Mouse (Mus musculus): Measurements from ENCODE around the gene Crocc2. TPM values are rescaled to one million over a fixed set of nuclear protein-coding genes. Genes with fewer than 3 reads are reported as not detected.

The Crocc2 gene
- polyA plus RNA-seq, 1 experiment from 2014 or later, result 3.7 TPM

GRCm38 (mm10) chr1:93161921-93162320 lies 6.6 kb upstream of the Crocc2 start:
- H3K27me3 ChIP-seq (ENCODE audit: insufficient read depth, low read length), result no peaks in the 10 kb centered on the region
- 0 out of 2 replicates have a peak, but pooled peaks have one; percentile 28 for ATAC-seq (ENCODE audit: insufficient read depth)

DNA sequence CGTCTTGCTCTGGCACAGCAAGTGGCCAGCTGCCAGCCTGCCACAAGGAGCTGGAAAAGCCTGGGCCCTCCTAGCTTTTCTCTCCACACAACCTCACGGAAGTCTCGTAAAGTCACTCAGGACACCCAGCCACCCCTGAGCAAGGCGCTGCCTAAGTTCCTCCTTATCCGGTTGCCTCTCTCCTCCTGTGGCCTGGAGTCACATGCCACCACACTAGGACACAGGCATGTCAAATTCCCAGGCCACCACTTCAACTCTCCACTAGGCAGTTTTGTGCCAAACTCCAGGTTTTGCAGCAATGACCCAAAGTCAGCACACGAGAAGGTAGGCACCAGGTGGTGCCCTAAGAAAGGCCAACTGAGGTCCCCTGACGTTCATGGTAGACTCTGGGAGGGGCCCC lies 5.9 kb upstream of the Crocc2 start:
- ATAC-seq (ENCODE audit: insufficient read depth) (no peak), DNase-seq (no peak)
- Histone ChIP-seq H3K36me3 (ENCODE audit: insufficient read depth) (no peaks in the 10 kb centered on the region), H3K4me2 (no peak overlapping the region), H3K27ac (ENCODE audit: low read depth) (no peak overlapping the region), H3K27me3 (ENCODE audit: insufficient read depth, low read length) (no peaks in the 10 kb centered on the region), H3K9ac (no peak overlapping the region), H3K4me1 (ENCODE audit: insufficient read depth) (peaks cover 6% of the 10 kb centered on the region), H3K4me3 (ENCODE audit: low read depth, low read length) (no peak overlapping the region), H3K9me3 (ENCODE audit: low read depth, low read length) (no peaks in the 10 kb centered on the region)
- 70% methylated on average over 7 of the region's 7 CpGs for WGBS
- no peak for TF ChIP-seq CTCF (IDR thresholded peaks at IDR 0.05; ENCODE audit: low read depth)

More at GRCm38 (mm10) chr1:93161921-93162320, 6.6 kb upstream of the Crocc2 start:
- peak; percentile 22 for DNase-seq
- Histone ChIP-seq H3K9me3 (ENCODE audit: low read depth, low read length) (no peaks in the 10 kb centered on the region), H3K9ac (no peak overlapping the region), H3K4me3 (ENCODE audit: low read depth, low read length) (no peak overlapping the region), H3K4me2 (no peak overlapping the region), H3K4me1 (ENCODE audit: insufficient read depth) (peaks cover 6% of the 10 kb centered on the region), H3K36me3 (ENCODE audit: insufficient read depth) (no peaks in the 10 kb centered on the region), H3K27ac (ENCODE audit: low read depth) (no peak overlapping the region; the same call in 1 of the 2 replicates)
- 66% methylated on average over 10 of the region's 10 CpGs for WGBS
- TF ChIP-seq CTCF (IDR thresholded peaks at IDR 0.05; ENCODE audit: low read depth), result no peak

GRCm38 (mm10) chr1:93165447-93165846 lies 3.1 kb upstream of the Crocc2 start:
- DNase-seq (no peak), ATAC-seq (ENCODE audit: insufficient read depth) (no peak)
- Histone ChIP-seq H3K4me3 (ENCODE audit: low read depth, low read length) (no peak overlapping the region), H3K4me1 (ENCODE audit: insufficient read depth) (peaks cover 3% of the 10 kb centered on the region; the same call in 1 of the 2 replicates), H3K4me2 (no peak overlapping the region), H3K36me3 (ENCODE audit: insufficient read depth) (no peaks in the 10 kb centered on the region), H3K27ac (ENCODE audit: low read depth) (no peak overlapping the region), H3K27me3 (ENCODE audit: insufficient read depth, low read length) (no peaks in the 10 kb centered on the region), H3K9ac (no peak overlapping the region), H3K9me3 (ENCODE audit: low read depth, low read length) (no peaks in the 10 kb centered on the region)
- TF ChIP-seq CTCF (IDR thresholded peaks at IDR 0.05; ENCODE audit: low read depth), result no peak
- 69% methylated on average over 9 of the region's 9 CpGs for WGBS

GRCm38 (mm10) chr1:93166346-93167079 lies 2.0 kb upstream of the Crocc2 start:
- Histone ChIP-seq H3K4me3 (ENCODE audit: low read depth, low read length) (no peak overlapping the region), H3K27ac (ENCODE audit: low read depth) (no peak overlapping the region), H3K9ac (no peak overlapping the region), H3K4me2 (no peak overlapping the region), H3K9me3 (ENCODE audit: low read depth, low read length) (no peaks in the 10 kb centered on the region), H3K4me1 (ENCODE audit: insufficient read depth) (no peaks in the 10 kb centered on the region), H3K36me3 (ENCODE audit: insufficient read depth) (no peaks in the 10 kb centered on the region), H3K27me3 (ENCODE audit: insufficient read depth, low read length) (no peaks in the 10 kb centered on the region)
- TF ChIP-seq CTCF (IDR thresholded peaks at IDR 0.05; ENCODE audit: low read depth), result no peak
- ATAC-seq (ENCODE audit: insufficient read depth), result peak; percentile 47; the same call in 1 of the 2 replicates
- 72% methylated on average over 11 of the region's 11 CpGs for WGBS
- DNase-seq, result no peak

DNA sequence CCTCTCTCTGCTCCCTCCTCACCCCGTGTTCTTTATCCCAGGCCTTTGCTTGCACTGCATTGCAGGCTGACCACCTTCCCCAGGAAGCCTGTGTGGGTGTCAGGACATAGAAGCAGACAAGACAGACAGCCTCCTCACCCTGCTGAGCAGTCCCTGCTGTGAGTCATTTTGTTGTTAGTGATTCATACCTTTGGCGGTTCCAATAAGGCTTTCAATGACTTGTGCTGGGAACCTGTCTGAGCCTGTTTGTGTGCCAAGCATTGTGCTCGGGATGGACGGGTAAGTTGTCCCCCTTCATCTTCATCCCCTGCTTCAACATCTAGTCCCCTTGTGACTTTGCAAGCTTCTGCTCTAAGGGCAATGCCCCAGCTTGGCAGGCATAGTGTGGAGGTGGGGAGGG lies 5.1 kb downstream of the Crocc2 start:
- TF ChIP-seq CTCF (IDR thresholded peaks at IDR 0.05; ENCODE audit: low read depth), result no peak
- no peaks in the 10 kb centered on the region for H3K36me3 ChIP-seq (ENCODE audit: insufficient read depth)

GRCm38 (mm10) chr1:93174399-93174798 lies 5.9 kb downstream of the Crocc2 start:
- no peaks in the 10 kb centered on the region for H3K9me3 ChIP-seq (ENCODE audit: low read depth, low read length)
- WGBS, result under 1% methylated on average over 4 of the region's 4 CpGs
- H3K4me2 ChIP-seq, result no peak overlapping the region
- no peaks in the 10 kb centered on the region for H3K27me3 ChIP-seq (ENCODE audit: insufficient read depth, low read length)
- H3K4me3 ChIP-seq (ENCODE audit: low read depth, low read length), result no peak overlapping the region
- H3K27ac ChIP-seq (ENCODE audit: low read depth), result no peak overlapping the region
- TF ChIP-seq CTCF (IDR thresholded peaks at IDR 0.05; ENCODE audit: low read depth), result peak; percentile 100
- no peaks in the 10 kb centered on the region for H3K36me3 ChIP-seq (ENCODE audit: insufficient read depth)
- DNase-seq, result peak; percentile 98
- no peak overlapping the region for H3K9ac ChIP-seq
- peak; percentile 66 for ATAC-seq (ENCODE audit: insufficient read depth)
- H3K4me1 ChIP-seq (ENCODE audit: insufficient read depth), result peaks cover 16% of the 10 kb centered on the region

More for the DNA sequence above, 5.1 kb downstream of the Crocc2 start:
- Histone ChIP-seq H3K4me1 (ENCODE audit: insufficient read depth) (peaks cover 16% of the 10 kb centered on the region), H3K9ac (no peak overlapping the region), H3K9me3 (ENCODE audit: low read depth, low read length) (no peaks in the 10 kb centered on the region), H3K27me3 (ENCODE audit: insufficient read depth, low read length) (no peaks in the 10 kb centered on the region), H3K4me3 (ENCODE audit: low read depth, low read length) (no peak overlapping the region), H3K4me2 (no peak overlapping the region), H3K27ac (ENCODE audit: low read depth) (no peak overlapping the region)
- WGBS, result 57% methylated on average over 4 of the region's 4 CpGs
- ATAC-seq (ENCODE audit: insufficient read depth) (no peak), DNase-seq (no peak)

DNA sequence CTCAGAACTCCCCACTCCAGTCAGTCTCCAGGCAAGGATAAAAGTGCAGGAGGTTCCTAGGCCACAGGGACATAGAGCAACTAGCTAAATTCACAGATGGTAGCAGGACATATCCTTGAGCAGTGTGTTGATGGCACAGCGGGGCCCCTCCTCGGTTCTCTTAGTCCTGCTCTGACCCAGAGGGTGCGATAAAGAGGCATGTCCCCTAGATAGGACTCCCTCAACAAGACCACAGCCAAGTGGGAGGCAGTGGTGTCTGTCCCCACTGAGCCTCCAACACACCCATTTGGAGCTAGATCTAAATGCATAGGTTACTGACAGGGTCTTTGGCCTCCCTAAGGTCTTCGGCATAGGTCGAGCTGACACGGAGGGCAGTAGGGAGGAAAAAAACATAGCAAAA lies 7.3 kb downstream of the Crocc2 start:
- WGBS, result 7% methylated on average over 6 of the region's 6 CpGs
- no peak overlapping the region for H3K9ac ChIP-seq
- no peaks in the 10 kb centered on the region for H3K27me3 ChIP-seq (ENCODE audit: insufficient read depth, low read length)
- peak overlapping the region; percentile 63 for H3K4me2 ChIP-seq
- no peaks in the 10 kb centered on the region for H3K9me3 ChIP-seq (ENCODE audit: low read depth, low read length)
- peak; percentile 9; the same call in 1 of the 2 replicates for ATAC-seq (ENCODE audit: insufficient read depth)
- no peak overlapping the region for H3K4me3 ChIP-seq (ENCODE audit: low read depth, low read length)
- H3K36me3 ChIP-seq (ENCODE audit: insufficient read depth), result no peaks in the 10 kb centered on the region
- peaks cover 16% of the 10 kb centered on the region for H3K4me1 ChIP-seq (ENCODE audit: insufficient read depth)
- no peak for TF ChIP-seq CTCF (IDR thresholded peaks at IDR 0.05; ENCODE audit: low read depth)
- peak overlapping the region; percentile 96 for H3K27ac ChIP-seq (ENCODE audit: low read depth)
- peak; percentile 45 for DNase-seq

Data from lung, embryonic 14.5 days (tissue).